Mouse (Mus musculus) hindbrain, embryonic 11.5 days (tissue): ENCODE results near the gene Mpig6b. TPM values are rescaled to one million over a fixed set of nuclear protein-coding genes. Genes with fewer than 3 reads are reported as not detected.

Experiments
- ATAC-seq: fragments of 200-750 bp; cut with Nextera tagmentation; 2 replicates; pipeline ENCODE4 v1.8.0; 2017; ENCODE audit warnings: mild to moderate bottlenecking, moderate TSS enrichment, moderate library complexity; ENCODE audit not compliant: low FRiP score
- DNase-seq: peaks from one replicate; pipeline ENCODE4 v3.0.0-alpha.2; 2015; ENCODE audit warnings: low spot score
- H3K27ac ChIP-seq: fragments of 300-500 bp; sonication (generic); 2 replicates; pipeline ENCODE4 v1.5.1; 2014; ENCODE audit warnings: mild to moderate bottlenecking, low read depth, low read length
- H3K27me3 ChIP-seq: fragments of 300-500 bp; sonication (generic); 2 replicates; pipeline ENCODE4 v1.6.1; 2014; ENCODE audit warnings: mild to moderate bottlenecking, low read length, moderate library complexity, mixed read lengths; ENCODE audit not compliant: control insufficient read depth, insufficient read depth
- H3K36me3 ChIP-seq: fragments of 300-500 bp; sonication (generic); 2 replicates; pipeline ENCODE4 v1.6.1; 2014; ENCODE audit warnings: mild to moderate bottlenecking, low read length, moderate library complexity, mixed read lengths; ENCODE audit not compliant: control insufficient read depth, insufficient read depth
- H3K4me1 ChIP-seq: fragments of 300-500 bp; sonication (generic); replicated peaks from 2 replicates; pipeline ENCODE4 v1.6.1; 2014; ENCODE audit warnings: low read length, mixed read lengths; ENCODE audit not compliant: control insufficient read depth, insufficient read depth
- H3K4me2 ChIP-seq: fragments of 300-500 bp; sonication (generic); replicated peaks from 2 replicates; pipeline ENCODE4 v1.6.1; 2014; ENCODE audit warnings: mild to moderate bottlenecking, low read depth, low read length
- H3K4me3 ChIP-seq: fragments of 300-500 bp; sonication (generic); 2 replicates; pipeline ENCODE4 v1.5.1; 2014; ENCODE audit warnings: low read depth, low read length
- H3K9ac ChIP-seq: fragments of 300-500 bp; sonication (generic); 2 replicates; pipeline ENCODE4 v1.6.1; 2014; ENCODE audit warnings: low read depth, low read length
- H3K9me3 ChIP-seq: fragments of 300-500 bp; sonication (generic); 2 replicates; pipeline ENCODE4 v1.6.1; 2016; ENCODE audit warnings: low read length; ENCODE audit not compliant: control insufficient read depth
- WGBS: fragments of 180-500 bp; shearing (Covaris S2); extraction: QIAGEN DNeasy Blood & Tissue Kit; methylation state at CpG from one replicate; pipeline ENCODE4 v1.1.7; 2014; 5-methylcytosine and 5-hydroxymethylcytosine counted together
- polyA plus RNA-seq: library from polyadenylated mRNA; unstranded; fragments of >200 nt; fragmentation: Nextera tagmentation; extraction: Ambion mirVana; gene quantifications from 2 replicates; pipeline ENCODE4 v1.2.1, GENCODE M21; 2014

Mpig6b gene
- polyA plus RNA-seq, 1 experiment from 2014 or later = 1.1 TPM

DNA sequence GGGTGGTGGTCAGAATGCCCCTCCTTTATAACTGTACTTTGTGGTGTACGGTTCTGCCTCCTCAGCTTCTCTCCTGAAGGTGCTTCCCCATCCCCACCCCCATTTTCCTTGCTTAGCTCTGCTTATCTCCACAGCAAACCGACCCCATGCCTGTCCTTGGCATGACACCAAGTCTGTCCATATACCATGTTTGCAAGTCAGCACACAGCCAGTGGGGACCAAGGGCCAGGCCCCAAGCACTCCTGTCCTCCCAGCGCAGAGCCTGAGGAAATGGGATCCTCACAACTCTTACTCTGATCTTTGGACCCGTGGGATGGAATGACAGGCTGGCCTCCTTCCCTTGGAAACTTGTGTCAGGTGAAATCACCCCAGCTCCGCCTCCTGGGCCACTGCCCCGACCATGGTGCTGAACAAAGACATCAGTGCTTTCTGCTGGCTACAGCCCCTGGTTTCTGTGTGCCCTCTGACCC, 37.3 kb upstream of the Mpig6b start:
- ATAC-seq (no peak), DNase-seq (no peak)
- Histone ChIP-seq H3K4me1 (no peaks in the 10 kb centered on the region), H3K9me3 (no peaks in the 10 kb centered on the region), H3K36me3 (peaks cover 2% of the 10 kb centered on the region; the same call in 1 of the 2 replicates), H3K4me2 (no peak overlapping the region), H3K27ac (no peak overlapping the region), H3K4me3 (no peak overlapping the region), H3K27me3 (no peaks in the 10 kb centered on the region), H3K9ac (no peak overlapping the region)
- WGBS = 69% methylated on average over 6 of the region's 6 CpGs

DNA sequence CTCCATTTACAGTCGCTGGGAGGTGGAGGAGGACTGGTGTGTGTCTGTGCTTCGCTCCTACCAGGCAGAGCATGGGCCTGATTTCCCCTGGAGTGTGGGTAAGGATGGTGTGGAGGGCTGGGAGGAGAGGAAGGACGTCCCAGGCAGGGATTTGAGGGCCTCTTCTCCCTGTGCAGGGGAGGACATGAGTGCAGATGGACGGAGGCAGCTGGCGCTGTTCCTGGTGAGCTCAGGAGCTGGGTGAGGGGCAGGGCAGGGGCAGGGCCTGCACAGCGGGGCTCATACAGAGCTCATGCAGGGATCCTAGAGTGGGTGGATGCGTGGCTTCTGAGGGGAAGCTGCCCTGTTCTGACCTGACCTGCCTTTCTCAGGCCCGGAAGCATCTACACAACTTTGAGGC, 36.3 kb upstream of the Mpig6b start:
- WGBS = 80% methylated on average over 8 of the region's 8 CpGs
- no peak overlapping the region for H3K4me3 ChIP-seq
- ATAC-seq = no peak

DNA sequence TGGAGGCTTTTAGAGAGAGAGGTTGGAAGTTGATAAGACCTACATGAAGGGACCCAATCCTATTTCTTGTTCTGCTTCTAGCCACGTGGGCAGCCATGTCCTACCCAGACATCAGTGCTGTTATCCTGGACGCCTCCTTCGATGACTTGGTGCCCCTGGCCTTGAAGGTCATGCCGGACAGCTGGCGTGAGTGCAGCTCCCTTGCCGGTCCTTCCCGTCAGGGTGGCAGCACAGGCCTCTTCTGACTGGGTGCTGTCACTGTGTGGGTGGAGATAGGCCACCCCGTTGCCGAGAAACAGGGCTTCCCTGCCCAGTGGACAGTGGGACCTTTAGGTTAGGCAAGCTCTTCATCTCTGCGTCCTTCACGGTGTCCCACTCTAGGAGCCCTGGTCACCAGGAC, 35.2 kb upstream of the Mpig6b start:
- no peak overlapping the region for H3K9ac ChIP-seq
- no peak overlapping the region for H3K4me2 ChIP-seq
- peaks cover 2% of the 10 kb centered on the region; the same call in 1 of the 2 replicates for H3K36me3 ChIP-seq
- no peaks in the 10 kb centered on the region for H3K4me1 ChIP-seq
- WGBS = 91% methylated on average over 11 of the region's 11 CpGs
- no peak overlapping the region for H3K27ac ChIP-seq
- H3K4me3 ChIP-seq = no peak overlapping the region
- no peaks in the 10 kb centered on the region for H3K9me3 ChIP-seq
- no peaks in the 10 kb centered on the region for H3K27me3 ChIP-seq
- ATAC-seq (no peak), DNase-seq (no peak)

More for the DNA sequence above, 36.3 kb upstream of the Mpig6b start:
- Histone ChIP-seq H3K36me3 (peaks cover 2% of the 10 kb centered on the region; the same call in 1 of the 2 replicates), H3K4me2 (no peak overlapping the region), H3K9me3 (no peaks in the 10 kb centered on the region), H3K27ac (no peak overlapping the region), H3K4me1 (no peaks in the 10 kb centered on the region), H3K27me3 (no peaks in the 10 kb centered on the region), H3K9ac (no peak overlapping the region)
- DNase-seq = no peak

DNA sequence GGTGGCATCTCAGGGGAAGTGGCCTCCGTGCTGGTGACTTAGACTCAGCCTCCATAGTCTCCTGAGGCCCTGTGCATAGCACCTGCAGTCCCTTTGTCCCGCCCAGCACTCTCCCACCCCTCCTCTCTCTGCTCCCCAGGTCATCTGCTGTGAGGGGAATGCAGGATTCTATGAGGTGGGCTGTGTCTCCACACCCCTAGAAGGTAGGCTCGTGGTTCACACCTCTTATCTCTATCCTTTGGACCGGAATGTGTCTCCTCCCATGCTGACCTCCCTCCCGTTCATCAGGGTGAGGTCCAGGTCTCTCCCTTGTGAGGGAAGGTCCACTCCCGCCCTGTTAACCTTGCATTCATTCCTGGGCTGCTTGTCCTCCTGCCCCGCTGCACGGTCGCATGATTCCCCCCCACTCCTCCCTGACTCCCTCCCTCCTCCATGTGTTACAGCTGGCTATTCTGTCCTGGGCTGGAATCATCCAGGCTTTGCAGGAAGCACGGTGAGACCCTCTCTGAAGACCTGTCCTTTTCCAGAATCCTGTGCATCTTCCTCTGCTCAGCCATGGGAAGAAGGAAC, 34.3 kb upstream of the Mpig6b start:
- DNase-seq (no peak), ATAC-seq (no peak)
- no peak overlapping the region for H3K27ac ChIP-seq
- no peaks in the 10 kb centered on the region for H3K27me3 ChIP-seq
- no peak overlapping the region for H3K4me3 ChIP-seq
- WGBS = 65% methylated on average over 10 of the region's 10 CpGs
- peaks cover 2% of the 10 kb centered on the region; the same call in 1 of the 2 replicates for H3K36me3 ChIP-seq
- no peaks in the 10 kb centered on the region for H3K9me3 ChIP-seq
- no peaks in the 10 kb centered on the region for H3K4me1 ChIP-seq
- no peak overlapping the region for H3K9ac ChIP-seq
- H3K4me2 ChIP-seq = no peak overlapping the region

DNA sequence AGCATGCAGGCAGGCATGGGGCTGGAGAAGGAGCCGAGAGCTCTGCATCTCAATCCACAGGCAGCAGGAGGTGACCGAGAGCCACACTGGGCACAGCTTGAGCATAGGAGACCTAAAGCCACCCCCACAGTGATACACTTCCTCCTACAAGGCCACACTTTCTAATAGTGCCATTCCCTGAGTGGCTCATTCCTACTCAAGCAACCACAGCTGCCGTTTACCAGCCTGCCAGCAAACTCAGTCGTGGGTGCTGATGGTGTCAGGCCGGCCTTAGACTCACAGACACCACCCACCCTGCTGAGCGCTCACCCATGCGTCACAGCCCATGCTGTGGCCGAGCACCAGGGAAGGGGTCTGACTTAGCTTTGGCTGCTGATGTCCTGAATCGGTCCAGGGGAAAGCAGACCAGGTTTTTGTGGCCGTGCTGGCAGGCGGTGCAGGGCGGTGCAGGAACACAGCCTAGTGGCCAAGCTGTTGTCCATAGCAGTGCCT, 31.2 kb upstream of the Mpig6b start:
- DNase-seq = no peak
- no peaks in the 10 kb centered on the region for H3K27me3 ChIP-seq
- H3K9ac ChIP-seq = no peak overlapping the region
- no peak for ATAC-seq
- H3K4me2 ChIP-seq = no peak overlapping the region
- H3K27ac ChIP-seq = no peak overlapping the region
- H3K4me1 ChIP-seq = no peaks in the 10 kb centered on the region
- no peaks in the 10 kb centered on the region for H3K9me3 ChIP-seq
- no peak overlapping the region for H3K4me3 ChIP-seq
- 83% methylated on average over 12 of the region's 12 CpGs for WGBS
- peaks cover 6% of the 10 kb centered on the region; the same call in 1 of the 2 replicates for H3K36me3 ChIP-seq

DNA sequence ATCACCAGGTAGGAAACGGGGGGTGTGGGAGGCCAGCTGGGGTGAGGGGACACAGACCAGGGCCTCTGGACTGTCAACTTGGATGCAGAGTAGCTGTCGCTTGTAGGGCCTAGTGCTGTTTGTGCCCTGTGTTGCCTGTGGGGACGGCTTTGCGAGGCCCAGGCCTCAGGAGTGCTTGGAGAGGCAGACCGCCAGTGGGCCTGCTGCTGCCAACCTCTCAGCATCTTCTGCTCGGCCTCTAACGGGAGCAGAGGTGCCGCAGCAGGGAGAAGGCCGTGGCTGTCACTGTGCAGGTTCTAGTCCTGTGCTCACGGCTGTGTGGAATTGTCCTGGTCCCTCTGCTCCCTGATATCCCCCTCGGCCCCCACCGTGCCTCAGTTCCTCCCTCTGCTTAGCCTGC, 30.6 kb upstream of the Mpig6b start:
- H3K27me3 ChIP-seq = no peaks in the 10 kb centered on the region
- no peaks in the 10 kb centered on the region for H3K4me1 ChIP-seq
- no peak overlapping the region for H3K9ac ChIP-seq
- H3K36me3 ChIP-seq = peaks cover 4% of the 10 kb centered on the region; the same call in 1 of the 2 replicates
- ATAC-seq = no peak
- H3K9me3 ChIP-seq = no peaks in the 10 kb centered on the region
- H3K4me3 ChIP-seq = no peak overlapping the region
- H3K4me2 ChIP-seq = no peak overlapping the region
- WGBS = 86% methylated on average over 12 of the region's 12 CpGs
- no peak overlapping the region for H3K27ac ChIP-seq
- no peak for DNase-seq

DNA sequence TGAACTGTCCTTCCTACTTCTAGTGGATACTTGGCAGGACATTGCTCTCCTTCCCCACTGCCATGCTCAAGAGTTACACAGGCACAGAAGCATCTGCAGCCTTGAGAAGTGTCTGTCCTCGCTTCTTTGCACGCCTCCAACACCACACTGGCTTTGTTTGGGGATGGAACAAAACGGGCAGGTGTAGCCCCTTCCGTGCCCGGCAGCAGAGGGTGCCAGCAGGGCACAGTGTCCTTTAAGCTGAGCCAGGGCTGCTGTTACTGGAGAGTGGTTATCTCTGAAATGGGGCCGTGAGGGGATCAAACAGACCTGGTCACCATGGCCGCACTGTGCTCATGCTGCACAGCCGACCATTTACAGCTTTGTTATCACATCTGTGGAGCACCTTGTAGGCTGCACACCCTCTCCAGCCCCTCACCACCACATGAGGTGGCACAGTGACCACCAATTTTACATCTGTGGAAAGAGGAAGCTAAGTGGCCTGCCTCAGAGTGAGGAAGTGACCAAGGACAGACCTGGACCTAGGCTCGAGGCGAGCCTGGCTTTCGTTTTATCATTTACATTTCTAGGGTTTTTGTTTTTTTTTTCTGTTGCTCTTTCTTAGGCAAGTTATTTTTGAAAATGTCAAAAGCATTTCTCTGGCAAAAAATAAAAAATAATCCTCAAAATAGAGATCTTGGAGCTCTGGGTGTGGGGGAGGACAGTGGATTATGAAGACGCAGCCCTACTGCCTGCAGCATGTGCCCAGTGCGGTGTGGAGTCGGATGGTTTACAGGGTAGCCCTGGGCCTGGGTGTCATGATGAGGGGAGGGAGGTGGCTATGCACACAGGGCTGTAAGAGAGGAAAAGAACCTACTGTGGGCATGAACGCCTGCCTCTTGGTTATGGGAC, 28.7 kb upstream of the Mpig6b start:
- DNase-seq = no peak
- H3K27me3 ChIP-seq = no peaks in the 10 kb centered on the region
- no peak overlapping the region for H3K4me2 ChIP-seq
- no peak overlapping the region; the same call in 1 of the 2 replicates for H3K27ac ChIP-seq
- H3K9me3 ChIP-seq = no peaks in the 10 kb centered on the region
- no peak overlapping the region for H3K9ac ChIP-seq
- no peak overlapping the region for H3K4me3 ChIP-seq
- H3K4me1 ChIP-seq = peaks cover 7% of the 10 kb centered on the region; the same call in 1 of the 2 replicates
- 0 out of 2 replicates have a peak, but pooled peaks cover 6% of the 10 kb centered on the region for H3K36me3 ChIP-seq
- 95% methylated on average over 15 of the region's 15 CpGs for WGBS
- no peak for ATAC-seq

DNA sequence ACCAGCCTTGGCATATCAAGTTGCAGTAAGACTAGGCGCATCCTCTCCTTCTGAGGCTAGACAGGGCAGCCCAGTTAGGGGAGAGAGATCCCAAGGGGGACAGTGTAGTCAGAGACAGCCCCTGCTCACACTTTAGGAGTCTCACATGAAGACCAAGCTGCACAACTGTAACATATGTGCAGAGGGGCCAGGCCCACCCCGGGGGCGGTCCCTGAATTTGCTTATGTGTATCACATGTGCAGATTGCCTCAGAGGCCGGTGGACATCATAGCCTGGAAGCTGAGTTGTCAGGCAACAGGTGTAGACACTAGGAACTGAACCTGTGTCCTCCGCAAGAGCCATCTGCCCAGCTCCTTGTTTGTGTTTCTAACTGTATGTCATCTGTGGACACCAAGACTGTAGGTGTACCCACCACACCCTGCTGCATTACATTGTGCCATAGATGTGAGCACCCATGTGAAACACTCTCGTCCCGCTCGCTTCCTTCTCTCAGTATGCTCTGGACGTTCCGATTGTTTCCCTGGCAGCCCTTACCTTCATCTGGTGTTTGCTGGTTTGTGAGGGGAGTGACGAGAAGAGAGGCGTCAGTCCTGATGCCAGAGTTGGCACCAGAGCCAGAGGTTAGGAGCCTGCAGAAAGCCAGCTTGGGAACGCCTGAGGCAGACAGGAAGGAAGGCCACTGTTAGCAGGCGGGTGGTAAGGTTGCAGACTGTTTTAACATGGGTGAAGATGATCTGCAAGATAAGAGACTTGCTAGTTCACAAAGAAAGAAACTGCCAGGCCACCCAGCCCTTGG, 26.6 kb upstream of the Mpig6b start:
- H3K27ac ChIP-seq = no peak overlapping the region
- WGBS = 93% methylated on average over 14 of the region's 14 CpGs
- DNase-seq = no peak
- H3K27me3 ChIP-seq = no peaks in the 10 kb centered on the region
- H3K9me3 ChIP-seq = no peaks in the 10 kb centered on the region
- no peak overlapping the region for H3K4me3 ChIP-seq
- 0 out of 2 replicates have a peak, but pooled peaks cover 6% of the 10 kb centered on the region for H3K36me3 ChIP-seq
- H3K9ac ChIP-seq = no peak overlapping the region
- no peak overlapping the region for H3K4me2 ChIP-seq
- no peak for ATAC-seq
- peaks cover 7% of the 10 kb centered on the region; the same call in 1 of the 2 replicates for H3K4me1 ChIP-seq
